Mouse (Mus musculus): ENCODE measurements at regions not wholly inside any gene's neighbourhood (a gene's known extent, or its start where the extent isn't known, plus 50 kb on each side); places are given as distances from the start of the nearest gene placed in this dataset.
A peak's percentile ranks its signal among the peaks of the same experiment; 100 is the strongest.

DNA sequence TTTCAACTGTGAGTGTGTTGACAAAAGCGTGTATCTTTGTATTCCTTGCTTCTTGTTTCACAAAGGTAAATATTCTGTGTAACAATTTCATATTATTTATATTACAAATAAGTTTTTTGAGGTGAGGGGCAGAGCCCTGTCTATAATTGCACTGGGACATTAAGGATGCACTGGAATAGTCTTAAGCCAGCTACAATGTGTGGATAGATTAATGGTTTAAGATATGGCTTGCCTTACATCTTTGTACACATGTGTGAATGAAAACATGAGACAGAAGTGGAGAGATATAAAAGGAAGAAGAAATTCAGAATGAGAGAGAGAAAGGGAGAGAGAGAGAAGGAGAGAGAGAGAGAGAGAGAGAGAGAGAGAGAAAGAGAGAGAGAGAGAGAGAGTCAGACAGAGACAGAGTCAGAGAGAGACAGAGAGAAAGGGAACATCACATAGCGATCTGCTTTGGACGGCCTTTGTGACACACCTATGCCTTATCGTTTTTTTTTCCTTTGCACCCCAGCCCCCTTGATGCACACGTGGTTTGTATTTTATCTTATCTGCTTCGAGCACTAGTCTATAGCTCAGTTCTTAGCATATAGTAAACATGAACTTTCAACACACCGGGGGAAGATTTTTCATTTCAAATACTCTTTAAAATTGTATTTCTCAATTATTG, 136.3 kb downstream of the Bmp2 start:
- WGBS = 78% methylated on average over 7 of the region's 7 CpGs
- H3K27me3 ChIP-seq (ENCODE audit: insufficient read depth, low read length) = no peaks in the 10 kb centered on the region
- TF ChIP-seq CTCF (IDR thresholded peaks at IDR 0.05; ENCODE audit: low read depth) = no peak
- no peak overlapping the region for H3K4me2 ChIP-seq (ENCODE audit: low read length)
- ATAC-seq (replicated peaks; ENCODE audit: low FRiP score, low read depth) (no peak), DNase-seq (ENCODE audit: low spot score) (no peak)
- no peaks in the 10 kb centered on the region for H3K36me3 ChIP-seq (ENCODE audit: insufficient read depth, low read length)
- H3K9me3 ChIP-seq (replicated peaks; ENCODE audit: low read length) = no peaks in the 10 kb centered on the region
- H3K4me1 ChIP-seq (replicated peaks; ENCODE audit: insufficient read depth, low read length) = no peaks in the 10 kb centered on the region
- no peak overlapping the region for H3K4me3 ChIP-seq (replicated peaks; ENCODE audit: low read depth, low read length)
- H3K27ac ChIP-seq = no peak overlapping the region
- no peak overlapping the region for H3K9ac ChIP-seq (ENCODE audit: low read depth, low read length)

DNA sequence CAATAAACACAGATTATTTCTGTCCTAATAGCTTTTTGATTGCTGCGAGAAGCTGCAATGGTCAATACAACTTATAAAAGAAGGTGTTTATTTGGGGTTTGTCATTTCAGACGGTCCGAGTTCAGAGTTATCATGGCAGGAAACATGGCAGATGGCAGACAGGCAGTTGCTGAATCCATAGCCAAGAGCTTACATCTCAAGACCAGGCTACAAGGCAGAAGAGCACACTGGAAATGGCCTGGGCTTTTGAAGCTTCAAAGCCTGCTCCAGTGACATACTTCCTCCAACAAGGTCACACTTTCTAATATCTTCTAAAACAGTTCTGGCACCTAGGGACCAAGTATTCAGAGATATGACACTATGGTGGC, 136.8 kb downstream of the Bmp2 start:
- 88% methylated on average over 3 of the region's 3 CpGs for WGBS
- H3K4me3 ChIP-seq (replicated peaks; ENCODE audit: low read depth, low read length) = no peak overlapping the region
- TF ChIP-seq CTCF (IDR thresholded peaks at IDR 0.05; ENCODE audit: low read depth) = no peak

GRCm38 (mm10) chr2:133708735-133709584, 157.0 kb downstream of the Bmp2 start:
- no peak for TF ChIP-seq CTCF (IDR thresholded peaks at IDR 0.05; ENCODE audit: low read depth)
- no peak overlapping the region for H3K4me3 ChIP-seq (replicated peaks; ENCODE audit: low read depth, low read length)
- no peak overlapping the region for H3K4me2 ChIP-seq (ENCODE audit: low read length)
- H3K36me3 ChIP-seq (ENCODE audit: insufficient read depth, low read length) = no peaks in the 10 kb centered on the region
- no peaks in the 10 kb centered on the region for H3K9me3 ChIP-seq (replicated peaks; ENCODE audit: low read length)
- no peaks in the 10 kb centered on the region for H3K4me1 ChIP-seq (replicated peaks; ENCODE audit: insufficient read depth, low read length)
- DNase-seq (ENCODE audit: low spot score) (no peak), ATAC-seq (replicated peaks; ENCODE audit: low FRiP score, low read depth) (no peak)
- WGBS = 62% methylated on average over 8 of the region's 8 CpGs
- H3K27ac ChIP-seq = no peak overlapping the region
- H3K9ac ChIP-seq (ENCODE audit: low read depth, low read length) = no peak overlapping the region
- no peaks in the 10 kb centered on the region for H3K27me3 ChIP-seq (ENCODE audit: insufficient read depth, low read length)

More for the DNA sequence above, 136.8 kb downstream of the Bmp2 start:
- Histone ChIP-seq H3K4me1 (replicated peaks; ENCODE audit: insufficient read depth, low read length) (no peaks in the 10 kb centered on the region), H3K9ac (ENCODE audit: low read depth, low read length) (no peak overlapping the region), H3K4me2 (ENCODE audit: low read length) (no peak overlapping the region), H3K27ac (no peak overlapping the region), H3K27me3 (ENCODE audit: insufficient read depth, low read length) (no peaks in the 10 kb centered on the region), H3K36me3 (ENCODE audit: insufficient read depth, low read length) (no peaks in the 10 kb centered on the region), H3K9me3 (replicated peaks; ENCODE audit: low read length) (no peaks in the 10 kb centered on the region)
- no peak for ATAC-seq (replicated peaks; ENCODE audit: low FRiP score, low read depth)
- no peak for DNase-seq (ENCODE audit: low spot score)

- TF ChIP-seq CTCF (IDR thresholded peaks at IDR 0.05; ENCODE audit: low read depth) = no peak
- Histone ChIP-seq H3K4me1 (replicated peaks; ENCODE audit: insufficient read depth, low read length) (no peaks in the 10 kb centered on the region), H3K9me3 (replicated peaks; ENCODE audit: low read length) (no peaks in the 10 kb centered on the region), H3K36me3 (ENCODE audit: insufficient read depth, low read length) (no peaks in the 10 kb centered on the region), H3K9ac (ENCODE audit: low read depth, low read length) (no peak overlapping the region), H3K4me2 (ENCODE audit: low read length) (no peak overlapping the region), H3K27me3 (ENCODE audit: insufficient read depth, low read length) (no peaks in the 10 kb centered on the region), H3K27ac (no peak overlapping the region), H3K4me3 (replicated peaks; ENCODE audit: low read depth, low read length) (no peak overlapping the region)
- ATAC-seq (replicated peaks; ENCODE audit: low FRiP score, low read depth) (no peak), DNase-seq (ENCODE audit: low spot score) (no peak)
- WGBS = 63% methylated on average over 5 of the region's 5 CpGs
Observed at GRCm38 (mm10) chr2:133716243-133716642, 164.3 kb downstream of the Bmp2 start.

DNA sequence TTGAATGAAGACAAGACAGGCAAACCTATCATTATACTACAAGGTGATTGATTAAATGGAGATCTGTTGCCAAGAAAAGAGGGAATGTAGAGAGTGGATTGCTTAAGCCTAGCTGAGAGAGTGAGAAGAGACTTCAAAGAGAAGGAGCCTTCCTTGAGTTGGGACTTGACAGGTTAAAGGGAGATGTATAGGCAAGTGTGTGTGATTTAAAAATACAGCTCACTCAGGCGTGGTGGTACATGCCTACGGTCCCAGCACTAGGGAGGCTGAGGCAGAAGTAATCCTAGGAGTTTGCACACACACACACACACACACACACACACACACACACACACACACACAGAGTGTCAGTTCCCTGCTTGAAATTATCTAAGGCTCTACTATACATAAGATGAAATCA, 165.1 kb downstream of the Bmp2 start:
- no peak for TF ChIP-seq CTCF (IDR thresholded peaks at IDR 0.05; ENCODE audit: low read depth)
- H3K36me3 ChIP-seq (ENCODE audit: insufficient read depth, low read length) = no peaks in the 10 kb centered on the region
- H3K9ac ChIP-seq (ENCODE audit: low read depth, low read length) = no peak overlapping the region
- no peaks in the 10 kb centered on the region for H3K4me1 ChIP-seq (replicated peaks; ENCODE audit: insufficient read depth, low read length)
- H3K4me3 ChIP-seq (replicated peaks; ENCODE audit: low read depth, low read length) = no peak overlapping the region
- 53% methylated on average over 2 of the region's 2 CpGs for WGBS
- no peak for DNase-seq (ENCODE audit: low spot score)
- H3K4me2 ChIP-seq (ENCODE audit: low read length) = no peak overlapping the region
- no peaks in the 10 kb centered on the region for H3K9me3 ChIP-seq (replicated peaks; ENCODE audit: low read length)
- H3K27me3 ChIP-seq (ENCODE audit: insufficient read depth, low read length) = no peaks in the 10 kb centered on the region
- no peak for ATAC-seq (replicated peaks; ENCODE audit: low FRiP score, low read depth)
- H3K27ac ChIP-seq = no peak overlapping the region

- Histone ChIP-seq H3K9ac (ENCODE audit: low read depth, low read length) (no peak overlapping the region), H3K4me1 (replicated peaks; ENCODE audit: insufficient read depth, low read length) (no peaks in the 10 kb centered on the region), H3K27ac (no peak overlapping the region), H3K27me3 (ENCODE audit: insufficient read depth, low read length) (no peaks in the 10 kb centered on the region), H3K4me2 (ENCODE audit: low read length) (no peak overlapping the region), H3K4me3 (replicated peaks; ENCODE audit: low read depth, low read length) (no peak overlapping the region), H3K9me3 (replicated peaks; ENCODE audit: low read length) (no peaks in the 10 kb centered on the region), H3K36me3 (ENCODE audit: insufficient read depth, low read length) (no peaks in the 10 kb centered on the region)
- no peak for ATAC-seq (replicated peaks; ENCODE audit: low FRiP score, low read depth)
- peak; percentile 71 for TF ChIP-seq CTCF (IDR thresholded peaks at IDR 0.05; ENCODE audit: low read depth)
- DNase-seq (ENCODE audit: low spot score) = peak; percentile 25
- WGBS = 70% methylated on average over 7 of the region's 7 CpGs
Observed at GRCm38 (mm10) chr2:133724310-133724709, 172.4 kb downstream of the Bmp2 start.

Data from kidney, postnatal 0 days (tissue).